Mouse (Mus musculus) cerebellum, postnatal 4 days (tissue): ENCODE measurements around the gene Ube2h.
"Not testable (repeated sequence)": the region's sequence is repeated elsewhere in the genome, so short reads cannot be mapped to it uniquely, and the experiment has no call there.

ENCODE experiments used
- DNase-seq, 2 experiments: peaks; one replicate each; pipeline ENCODE4 v3.0.0; 2022; ENCODE audit warnings: low spot score in 2 of 2, mixed read lengths in 1 of 2

Gene Ube2h

DNA sequence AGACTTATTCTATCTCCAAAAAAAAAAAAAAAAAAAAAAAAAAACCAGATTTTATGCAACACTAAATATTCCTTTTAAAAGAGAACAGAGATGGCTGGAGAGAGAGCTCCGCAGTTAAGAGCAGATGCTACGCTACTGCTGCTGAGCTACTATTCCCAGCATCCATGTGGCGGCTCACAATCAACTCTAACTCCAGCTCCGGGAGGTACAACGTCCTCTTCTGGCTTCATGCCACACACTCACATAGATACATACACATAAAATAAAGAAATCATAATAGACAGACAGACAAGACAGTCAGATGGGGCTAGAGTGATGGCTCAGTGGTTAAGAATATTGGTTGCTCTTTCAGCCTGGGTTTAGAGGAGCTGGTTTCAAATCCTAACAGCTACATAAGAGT, 58.9 kb downstream of the Ube2h start:
- DNase-seq, result no peak

DNA sequence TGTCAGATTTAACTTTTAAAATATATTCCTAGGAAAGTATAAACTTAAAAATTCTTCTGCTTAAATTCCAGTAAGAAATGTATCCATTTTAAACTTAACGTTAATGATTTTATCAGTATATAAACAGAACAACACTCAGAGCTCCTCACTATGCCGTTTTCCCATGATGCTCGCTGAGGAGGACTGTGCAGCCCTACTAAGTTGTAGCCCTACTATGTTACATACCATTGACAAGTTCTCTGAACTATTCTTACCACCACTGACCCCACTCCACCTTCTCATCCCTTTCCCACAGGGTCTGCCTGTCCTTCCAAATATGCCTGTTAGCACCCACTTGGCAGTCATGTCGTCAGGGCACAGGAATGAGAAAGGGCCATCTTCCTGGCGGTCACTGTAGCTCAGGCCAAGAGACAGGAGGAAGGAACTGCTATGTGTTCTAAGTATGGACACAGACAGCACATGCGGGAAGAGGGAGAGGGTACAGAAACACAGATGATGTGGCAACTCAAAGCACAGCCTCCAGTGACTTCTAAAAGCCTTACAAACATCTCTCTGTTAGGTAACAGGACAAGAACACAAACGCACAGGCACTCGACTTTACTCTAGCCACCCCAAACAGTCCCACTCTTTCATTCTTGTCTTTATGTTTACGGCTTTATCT, 60.9 kb downstream of the Ube2h start:
- DNase-seq, result no peak

DNA sequence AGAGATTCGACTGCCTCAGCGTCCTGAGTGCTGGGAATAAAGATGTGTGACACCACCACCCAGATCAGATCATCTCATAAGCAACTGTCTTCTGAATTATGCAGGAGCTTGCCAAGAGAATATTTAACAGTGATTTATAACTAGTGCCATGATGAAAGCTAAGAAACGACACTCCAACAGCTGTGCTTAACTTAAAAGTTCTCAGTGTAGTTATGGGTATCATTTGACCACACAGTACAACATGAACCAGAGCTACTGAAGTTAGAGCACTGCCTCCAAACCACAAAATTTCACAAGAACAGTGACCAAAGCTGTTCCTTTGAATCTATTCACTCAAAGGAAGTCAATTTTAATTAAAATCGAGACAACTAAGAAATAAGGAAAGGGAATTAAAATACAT, 61.4 kb downstream of the Ube2h start:
- no peak for DNase-seq

DNA sequence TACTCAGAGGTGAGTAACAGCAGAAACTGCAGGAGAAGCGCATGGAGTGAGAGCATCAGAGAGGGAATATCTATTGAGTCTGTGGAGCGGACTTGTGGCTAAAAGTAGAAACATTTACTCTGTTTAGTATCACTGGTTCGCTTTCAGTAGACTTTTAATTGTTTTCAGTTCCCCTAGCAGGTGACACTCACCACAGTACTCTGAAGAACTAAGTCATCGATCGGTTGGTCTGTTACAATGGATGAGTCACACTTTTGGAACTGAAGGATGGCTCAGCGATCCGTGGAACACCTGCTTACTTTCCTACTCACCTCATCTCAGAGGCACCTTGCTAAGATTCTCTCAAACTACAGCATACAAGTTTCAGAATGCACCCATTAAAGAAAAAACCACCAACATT, 64.2 kb downstream of the Ube2h start:
- no peak for DNase-seq

DNA sequence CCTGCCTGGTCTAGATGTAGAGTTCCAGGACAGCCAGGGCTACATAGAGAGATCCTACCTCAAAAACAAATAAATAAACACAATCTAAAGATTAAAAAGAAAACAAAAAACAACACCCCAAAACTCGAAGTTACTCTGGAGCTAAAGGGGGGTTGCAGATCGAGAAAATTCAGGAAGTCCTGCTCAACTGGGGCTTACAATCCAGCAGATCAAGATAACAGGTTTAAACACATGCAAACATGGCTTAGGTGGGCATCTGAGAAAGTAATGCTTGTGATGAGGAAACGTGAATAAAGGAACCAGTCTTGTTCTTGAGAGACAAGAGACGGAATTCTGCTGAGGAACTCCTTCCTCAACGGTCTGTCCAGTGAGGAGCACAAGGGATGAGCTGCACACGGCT, 65.1 kb downstream of the Ube2h start:
- no peak for DNase-seq

DNA sequence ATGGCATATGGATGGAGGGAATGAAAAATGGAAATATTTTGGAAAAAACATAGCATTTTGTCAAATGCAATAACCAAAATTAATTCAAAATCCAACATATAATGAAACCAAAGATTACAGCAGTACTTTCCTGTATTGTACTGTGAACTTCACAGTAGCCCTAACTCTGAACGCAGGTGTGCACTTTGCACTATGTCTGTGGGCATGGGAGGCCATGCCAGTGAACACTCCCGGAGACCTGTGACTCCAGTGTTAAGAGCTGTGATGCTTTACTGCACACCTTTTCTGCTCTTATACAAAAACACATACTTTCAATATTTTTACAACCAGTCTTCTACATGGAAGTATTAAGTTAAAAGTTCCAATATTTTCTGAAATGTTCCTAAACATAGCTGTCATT, 66.3 kb downstream of the Ube2h start:
- DNase-seq, result no peak

DNA sequence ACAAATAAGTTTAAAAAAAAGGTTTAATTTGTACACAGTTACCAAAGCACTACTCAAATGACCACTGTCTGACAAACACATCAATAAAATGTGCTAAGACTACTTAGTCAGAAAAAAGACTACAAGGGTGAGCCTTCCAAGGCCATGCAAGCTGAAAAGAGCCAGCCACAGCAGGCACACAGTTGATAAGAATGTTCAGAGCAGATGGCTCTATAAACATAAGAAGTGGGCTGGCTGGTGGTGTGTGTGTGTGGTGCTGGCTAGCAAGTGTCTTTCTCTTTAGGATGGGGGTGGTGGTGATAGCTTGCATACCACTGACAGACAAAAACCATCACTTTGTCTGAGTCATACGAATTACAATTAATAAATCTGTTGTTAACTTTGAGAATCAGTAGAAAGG, 67.8 kb downstream of the Ube2h start:
- no peak for DNase-seq

DNA sequence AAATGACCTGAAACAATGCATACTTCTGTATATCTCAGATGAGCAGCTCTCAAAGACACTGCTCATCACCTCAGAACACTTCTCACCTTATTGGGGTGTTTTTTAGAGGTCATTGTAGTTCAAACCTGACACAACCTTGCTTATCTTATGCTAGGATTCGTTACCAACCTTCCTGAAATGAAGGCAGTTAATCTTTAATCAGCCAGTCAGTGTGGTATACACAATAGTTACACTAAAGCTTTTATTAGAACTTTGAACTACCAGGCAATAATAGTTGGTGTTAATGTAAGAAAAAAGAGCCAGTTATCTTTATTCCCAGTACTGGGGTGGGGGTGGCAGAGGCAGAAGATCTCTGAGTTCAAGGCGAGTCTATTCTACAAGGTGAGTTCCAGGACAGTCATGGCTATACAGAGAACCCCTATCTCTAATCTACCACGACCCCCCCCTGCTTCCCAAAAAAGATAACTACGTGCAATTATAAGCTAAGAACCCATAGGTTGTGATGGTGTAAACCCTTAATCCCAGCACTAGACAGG, 72.5 kb downstream of the Ube2h start:
- DNase-seq, result no peak

DNA sequence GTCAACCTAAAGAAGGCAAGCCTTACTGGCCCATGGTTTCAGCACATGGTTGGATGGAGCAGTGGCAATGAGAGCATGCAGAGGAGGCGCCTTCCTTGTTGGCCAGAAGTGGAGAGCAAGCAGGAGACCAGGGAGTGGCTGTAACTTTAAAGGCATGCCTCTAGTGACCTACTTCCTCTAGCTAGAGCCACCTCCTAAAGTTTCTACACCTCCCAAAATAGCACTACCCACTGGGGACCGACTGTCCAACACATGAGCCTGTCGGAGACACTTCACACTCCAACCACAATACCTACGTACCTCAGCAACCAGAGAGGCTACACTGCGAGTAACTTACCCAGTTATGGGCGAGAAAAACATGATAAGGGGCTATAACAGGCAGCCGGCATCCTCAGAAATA, 74.1 kb downstream of the Ube2h start:
- no peak for DNase-seq

DNA sequence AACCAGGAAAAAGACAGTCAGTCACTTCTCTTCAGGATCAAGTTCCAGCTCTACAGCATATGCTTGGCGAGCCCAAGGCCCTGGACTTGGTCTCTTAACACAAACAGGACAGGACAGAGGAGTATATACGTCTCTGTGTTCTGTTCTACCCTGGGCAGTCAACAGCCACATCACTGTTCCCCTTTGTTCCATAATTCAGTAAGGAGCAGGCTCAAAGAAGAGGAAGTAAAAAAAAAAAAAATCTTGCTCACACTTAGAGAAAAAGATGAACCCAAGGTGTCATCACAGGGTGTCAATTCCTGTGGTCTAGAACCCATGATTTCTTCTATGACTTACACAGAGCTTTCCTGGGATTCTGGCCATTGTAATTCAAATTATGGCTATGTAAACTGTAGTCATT, 75.4 kb downstream of the Ube2h start:
- no peak for DNase-seq

DNA sequence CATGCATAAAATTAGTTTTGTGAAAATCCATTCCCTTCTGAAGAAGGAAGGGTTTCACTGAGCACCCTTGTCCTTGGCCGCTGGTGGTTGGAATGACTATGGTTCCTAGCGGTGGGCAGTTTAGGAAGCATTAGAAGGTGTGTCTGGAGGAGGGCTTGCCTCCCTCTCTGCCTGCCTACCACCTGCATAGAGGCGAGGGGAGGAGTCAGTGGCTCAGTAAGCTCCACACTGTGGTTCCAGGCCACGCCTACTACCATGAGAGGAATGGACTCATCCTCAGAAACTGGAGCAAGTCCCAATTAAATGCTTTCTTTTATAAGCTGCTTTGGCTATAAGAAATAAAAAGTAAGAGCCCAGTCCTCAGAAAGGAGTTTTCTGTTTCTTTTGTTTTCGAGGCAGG, 76.0 kb downstream of the Ube2h start:
- no peak for DNase-seq

DNA sequence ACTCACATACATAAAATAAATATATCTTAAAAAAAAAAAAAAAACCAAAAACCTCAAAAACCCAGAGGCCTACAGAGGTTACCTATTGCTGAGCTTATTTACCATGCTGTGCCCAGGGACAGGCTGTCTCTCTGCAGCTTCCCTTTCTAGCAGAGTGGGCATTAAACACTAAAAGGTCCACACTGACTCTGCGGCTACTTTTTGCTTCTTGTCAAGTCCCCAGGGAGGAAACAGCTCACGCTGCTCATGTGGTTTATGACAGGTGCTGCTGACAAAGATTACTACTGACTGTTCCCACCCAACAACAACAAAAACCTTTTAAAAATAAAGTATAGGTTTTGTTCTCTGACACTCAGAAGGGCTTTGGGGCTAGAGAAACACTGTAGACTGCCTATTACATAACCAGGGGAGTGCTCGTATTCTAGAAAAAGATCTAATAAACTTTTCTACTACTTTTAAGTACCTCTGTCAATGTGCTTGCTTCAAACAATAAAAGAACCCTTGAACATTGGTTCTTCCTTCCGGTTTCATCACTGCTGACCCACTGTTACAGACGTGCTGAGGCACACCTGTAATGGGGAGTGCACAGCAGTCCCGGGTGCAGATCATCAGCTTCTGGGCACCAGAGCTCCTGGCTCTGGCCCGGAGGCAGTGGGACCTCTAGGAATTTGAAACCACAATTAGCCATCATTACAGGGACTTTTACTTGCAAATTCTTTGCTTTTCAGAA, 77.2 kb downstream of the Ube2h start:
- DNase-seq, result no peak

DNA sequence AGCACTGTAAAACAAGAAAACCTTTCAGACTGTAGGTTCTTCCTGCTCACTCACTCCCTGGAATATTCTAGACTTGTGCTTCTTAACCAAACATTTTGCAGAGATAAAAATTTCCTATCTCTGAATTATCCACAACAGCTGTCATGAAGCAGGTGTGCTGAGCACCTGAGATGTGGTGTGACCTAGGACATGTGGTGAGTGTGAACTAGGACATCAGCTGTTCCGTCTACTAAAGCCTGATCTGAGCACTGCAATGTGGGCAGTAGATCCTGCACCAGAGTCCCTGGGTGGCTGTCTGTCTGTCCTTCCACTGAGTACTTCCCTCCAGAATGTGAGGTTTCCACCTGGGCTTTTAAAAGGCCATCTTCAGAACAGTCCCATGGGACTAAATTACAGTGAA, 79.6 kb downstream of the Ube2h start:
- DNase-seq, result no peak

DNA sequence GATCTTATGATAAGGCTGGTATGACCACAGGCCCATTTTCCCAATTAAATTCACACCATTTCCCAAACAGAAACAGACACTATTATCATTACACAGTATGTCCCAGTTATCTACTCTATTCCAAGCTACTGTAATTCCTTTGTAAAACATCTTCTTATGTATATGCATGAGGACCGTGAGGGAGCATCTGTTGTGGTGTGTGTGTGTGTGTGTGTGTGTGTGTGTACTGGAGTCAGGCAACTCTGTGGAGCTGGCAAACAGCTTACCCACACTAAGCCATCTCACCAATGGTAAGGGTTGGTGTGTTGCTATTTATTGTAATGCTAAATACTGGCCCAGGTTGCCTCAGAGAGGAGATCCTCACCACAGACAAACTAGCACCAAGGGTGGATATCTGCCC, 82.0 kb downstream of the Ube2h start:
- no peak for DNase-seq

DNA sequence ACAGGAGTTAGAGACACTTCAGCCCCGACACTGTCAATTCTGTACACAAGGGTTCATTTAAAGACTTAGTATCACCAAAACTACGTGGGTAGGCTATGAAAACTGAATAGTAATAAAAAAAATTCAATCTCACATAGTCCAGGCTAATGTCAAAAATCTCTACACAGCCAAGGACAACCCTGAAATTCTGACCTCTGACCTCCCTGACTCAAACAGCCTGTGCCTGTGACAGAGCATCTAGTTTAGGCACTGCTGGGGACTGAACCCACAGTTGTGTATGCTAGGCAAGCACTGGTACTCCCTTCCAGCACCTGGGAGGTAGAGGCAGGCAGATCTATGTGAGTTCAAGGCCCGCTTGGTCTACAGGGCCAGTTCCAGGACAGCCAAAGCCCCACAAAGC, 86.8 kb downstream of the Ube2h start:
- DNase-seq, result no peak

DNA sequence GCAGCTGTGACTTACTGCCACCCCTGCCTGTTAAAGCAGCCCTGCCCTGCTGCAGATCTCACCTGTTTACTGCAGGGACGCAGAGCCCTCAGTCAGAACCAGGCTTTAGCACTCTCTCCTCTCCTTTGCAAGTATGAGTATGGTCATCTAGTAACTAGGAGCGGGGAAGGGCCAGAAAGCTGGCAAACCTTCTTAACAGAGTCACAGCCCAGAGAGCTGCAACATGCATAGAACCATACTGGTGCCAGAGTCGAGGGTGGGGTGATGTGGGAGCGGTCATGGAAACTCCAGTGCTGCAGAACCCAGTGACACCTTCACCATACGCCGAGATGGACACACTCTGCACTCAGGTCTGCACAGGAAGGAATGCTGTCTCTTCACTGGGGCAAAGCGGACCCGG, 91.9 kb downstream of the Ube2h start:
- no peak for DNase-seq

DNA sequence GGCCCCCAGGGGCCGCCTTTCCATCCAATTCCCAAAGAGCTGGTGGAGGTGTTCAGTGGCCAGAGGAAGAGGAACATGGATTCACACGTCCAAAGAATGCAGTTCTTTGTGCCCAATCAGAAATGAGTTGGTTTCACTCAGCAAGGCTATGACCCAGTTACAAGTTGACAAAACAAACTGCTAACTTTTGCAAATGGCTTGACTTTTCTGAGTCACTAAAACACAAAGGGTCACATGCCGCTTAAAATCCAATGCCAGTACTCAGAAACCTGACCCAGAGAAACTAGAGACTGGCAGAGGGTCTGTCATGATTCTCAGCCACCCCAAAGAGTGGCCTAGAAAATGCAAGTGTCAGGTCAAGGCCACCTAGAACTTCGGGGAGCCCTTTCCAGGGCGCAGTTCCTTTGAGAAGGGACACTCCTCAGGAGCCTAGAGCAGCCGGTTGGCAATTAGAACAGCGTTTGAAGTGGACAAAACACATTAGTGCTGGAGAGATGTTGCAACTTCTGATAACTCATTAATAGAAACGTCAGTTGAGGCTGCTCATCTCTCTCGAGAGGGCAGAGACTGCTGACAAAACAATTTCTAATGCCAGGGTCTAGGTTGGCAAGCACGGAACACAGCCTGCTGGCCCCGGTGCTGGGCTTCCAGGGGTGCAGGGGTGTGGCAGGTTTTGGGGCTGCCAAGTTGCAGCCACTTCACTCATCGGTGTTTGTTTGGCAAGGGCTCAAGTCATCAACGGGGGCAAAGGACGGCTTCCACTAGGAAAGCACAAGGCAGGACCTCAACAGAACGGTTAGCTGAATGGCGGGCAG, 92.5 kb downstream of the Ube2h start:
- no peak for DNase-seq

DNA sequence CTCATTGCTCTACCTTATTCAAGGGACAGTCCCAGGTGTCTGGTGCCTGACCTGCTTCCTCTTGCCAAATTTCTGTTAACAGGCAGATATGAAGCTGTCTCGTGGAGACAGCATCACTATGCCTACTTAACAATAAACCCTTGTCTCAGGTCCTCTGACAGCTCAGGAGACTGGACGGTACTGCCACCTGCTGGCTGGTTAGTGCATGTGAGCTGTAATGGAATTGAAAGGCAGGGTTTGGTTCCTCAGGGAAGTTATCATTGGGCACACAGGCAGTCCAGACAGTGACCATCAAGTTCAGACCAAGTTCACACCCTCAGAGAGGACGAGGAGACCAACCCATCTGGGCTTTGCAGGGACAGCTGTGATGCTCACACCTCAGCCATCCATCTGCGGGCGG, 93.6 kb downstream of the Ube2h start:
- peak; percentile 55 to 78 for DNase-seq

DNA sequence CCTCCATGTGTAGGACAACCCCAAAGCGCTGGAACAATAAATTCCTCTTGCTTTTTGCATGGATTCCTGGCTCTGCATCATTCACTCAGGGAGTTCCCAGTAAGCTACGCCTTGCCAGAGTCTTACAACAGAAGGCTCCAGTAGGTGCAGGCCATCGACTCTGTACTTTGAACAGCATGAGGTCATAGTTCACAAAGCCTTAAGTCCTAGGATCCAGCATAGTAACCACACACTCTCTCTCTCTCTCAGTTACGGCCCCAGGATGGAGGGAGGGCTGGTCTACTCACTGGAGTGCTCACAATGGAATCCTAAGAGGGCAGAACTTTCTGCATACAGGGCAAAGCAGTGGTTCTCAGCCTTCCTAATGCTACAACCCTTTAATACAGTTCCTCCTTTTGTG, 95.5 kb downstream of the Ube2h start:
- DNase-seq, result no peak

DNA sequence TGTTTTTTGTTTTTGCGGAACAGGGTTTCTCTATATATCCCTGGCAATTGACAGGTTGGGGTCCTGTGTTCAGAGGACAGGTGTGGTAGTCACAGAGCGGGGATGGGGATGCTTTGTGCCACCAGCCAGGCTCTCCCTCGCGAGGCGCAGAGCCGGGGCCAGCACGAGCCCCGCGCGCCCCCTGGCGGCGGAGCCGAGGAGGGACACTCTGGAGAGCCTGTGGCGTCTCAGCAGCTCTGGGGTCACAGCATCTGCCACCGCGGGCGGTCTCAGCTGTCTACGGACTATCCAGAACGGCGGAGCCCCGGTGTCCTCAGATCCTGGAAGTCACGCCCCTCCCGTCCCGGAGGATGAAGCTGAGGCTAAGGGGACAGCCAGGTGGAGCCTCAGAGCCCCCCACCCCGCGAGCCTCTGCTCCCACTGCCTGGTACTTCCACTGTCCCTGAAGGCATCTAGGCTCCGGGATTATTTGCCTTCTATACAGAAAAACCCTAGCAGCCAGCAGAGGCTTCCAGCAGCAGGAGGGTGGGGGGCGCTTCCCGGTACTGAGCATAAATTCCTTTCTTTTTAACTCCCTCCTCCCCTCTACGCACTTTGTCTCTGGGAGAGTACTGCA, 98.6 kb downstream of the Ube2h start:
- DNase-seq, result peak; percentile 59 to 79

DNA sequence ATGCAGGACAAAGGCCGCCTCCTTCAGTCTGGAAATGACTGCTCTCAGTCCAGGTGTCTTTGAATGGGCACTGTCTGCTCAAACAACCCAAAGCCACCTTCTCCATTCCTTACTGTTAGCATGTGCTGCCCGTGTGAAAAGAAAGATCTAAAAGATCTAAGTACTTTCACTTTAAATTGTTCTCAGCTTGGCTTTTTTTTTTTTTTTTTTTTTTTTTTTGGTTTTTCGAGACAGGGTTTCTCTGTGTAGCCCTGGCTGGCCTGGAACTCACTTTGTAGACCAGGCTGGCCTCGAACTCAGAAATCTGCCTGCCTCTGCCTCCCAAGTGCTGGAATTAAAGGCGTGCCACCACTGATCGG, 99.2 kb downstream of the Ube2h start:
- DNase-seq, result not testable (repeated sequence)
